Mouse (Mus musculus) ES-Bruce4 (cell line): ENCODE results near the gene Usp39.

ENCODE experiments used
- CTCF ChIP-seq: IDR thresholded peaks from one replicate; pipeline ENCODE4 v1.8.1; 2011; ENCODE audit warnings: low read depth, low read length
- EP300 ChIP-seq: IDR thresholded peaks from 2 replicates; pipeline ENCODE4 v1.6.1; 2011; ENCODE audit warnings: low read depth, low read length; ENCODE audit not compliant: insufficient read depth
- POLR2A ChIP-seq: IDR thresholded peaks from one replicate; pipeline ENCODE4 v1.8.1; 2011; ENCODE audit warnings: low read length; ENCODE audit not compliant: insufficient read depth

DNA sequence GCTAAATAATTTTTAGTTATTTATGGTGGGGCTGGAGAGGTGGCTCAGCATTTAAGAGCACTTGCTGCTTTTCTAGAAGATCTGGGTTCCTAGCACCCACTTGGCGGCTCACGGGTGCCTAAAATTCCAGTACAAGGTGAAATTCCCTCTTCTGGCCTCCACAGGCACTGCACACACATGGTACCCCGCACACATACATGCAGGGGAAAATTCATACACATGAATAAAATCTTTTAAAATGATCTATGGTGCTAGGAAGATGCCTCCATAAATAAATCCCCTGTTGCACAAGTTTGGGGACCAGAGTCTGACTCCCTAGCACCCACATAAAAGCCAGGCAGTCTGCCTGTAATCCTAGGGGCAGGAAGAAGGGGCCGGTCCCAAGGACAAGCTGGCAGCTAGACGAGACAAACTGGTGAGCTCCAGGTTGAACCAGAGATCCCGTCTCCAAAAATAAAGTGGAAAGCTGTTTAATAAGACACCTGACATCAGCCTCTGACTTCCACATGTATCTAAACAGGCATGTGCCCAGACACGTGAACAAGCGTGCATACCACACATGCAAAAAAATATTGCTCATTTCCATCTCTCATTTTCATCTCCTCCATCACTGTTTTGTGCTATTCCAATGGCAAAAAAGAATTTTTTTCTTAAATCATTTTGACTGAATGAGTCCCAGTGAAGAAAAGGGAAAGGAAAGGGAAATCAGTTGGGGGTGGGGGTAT lies 33.7 kb upstream of the Usp39 start:
- TF ChIP-seq CTCF, result no peak
- TF ChIP-seq POLR2A, result no peak
- no peak for TF ChIP-seq EP300
